Comparison of ENCODE assay signal across 23 mouse cellular contexts in genomic region chr8:79116436-79116835, GRCm38 (mm10).
DNase-seq lines count a peak whose midpoint lies in the region; ATAC-seq and TF ChIP-seq lines count a peak whose summit lies in the region.
"Had no signal": no experiment of that assay in that cellular context is flagged by ENCODE, and none has a peak within 500 bp of the region (broad histone marks: within the 10 kb centered on the region; RNA-seq: fewer than 3 reads in every experiment).

No protein-coding gene starts in this region.

- no peaks in the 10 kb centered on the region for H3K4me1 ChIP-seq in lung, embryonic 14.5 days (ENCODE audit: insufficient read depth)
- no peaks in the 10 kb centered on the region; the same call in 1 of the 2 replicates for H3K4me1 ChIP-seq in lung, postnatal 0 days (ENCODE audit: insufficient read depth, low read depth, low read length)
- H3K4me1 ChIP-seq: embryonic facial prominence, embryonic 12.5 days; embryonic facial prominence, embryonic 15.5 days; hindbrain, embryonic 13.5 days had no signal

- intact Hi-C loops in gastrocnemius, adult 2 months (cut with DNase I), result loop anchor here (5.0 kb wide), 1 partner anchor 84 kb away; no protein-coding TSS in a partner anchor

- H3K27me3 ChIP-seq in lung, embryonic 14.5 days (ENCODE audit: insufficient read depth, low read length), result no peaks in the 10 kb centered on the region
- no peaks in the 10 kb centered on the region for H3K27me3 ChIP-seq in lung, postnatal 0 days (replicated peaks; ENCODE audit: insufficient read depth, low read length)
- H3K27me3 ChIP-seq: embryonic facial prominence, embryonic 12.5 days; embryonic facial prominence, embryonic 15.5 days; hindbrain, embryonic 13.5 days had no signal

- peak overlapping the region; percentile 22; the same call in 1 of the 2 replicates for H3K4me2 ChIP-seq in lung, embryonic 14.5 days
- no peak overlapping the region for H3K4me2 ChIP-seq in lung, postnatal 0 days (replicated peaks; ENCODE audit: low read depth, low read length)
- H3K4me2 ChIP-seq: embryonic facial prominence, embryonic 12.5 days; embryonic facial prominence, embryonic 15.5 days; heart, embryonic 11.5 days; hindbrain, embryonic 13.5 days had no signal

- peak overlapping the region; percentile 59 for H3K27ac ChIP-seq in lung, embryonic 14.5 days (ENCODE audit: low read depth)
- H3K27ac ChIP-seq in lung, postnatal 0 days (ENCODE audit: low read length), result no peak overlapping the region
- no peak overlapping the region for H3K27ac ChIP-seq in gastrocnemius, adult 2 months
- H3K27ac ChIP-seq: embryonic facial prominence, embryonic 12.5 days; embryonic facial prominence, embryonic 15.5 days; hindbrain, embryonic 10.5 days; hindbrain, embryonic 13.5 days; hindbrain, postnatal 0 days had no signal

- peaks cover 38% of the 10 kb centered on the region for H3K36me3 ChIP-seq in lung, embryonic 14.5 days (ENCODE audit: insufficient read depth)
- H3K36me3 ChIP-seq in lung, postnatal 0 days (ENCODE audit: insufficient read depth, low read length), result no peaks in the 10 kb centered on the region

- 67% methylated on average over 7 of the region's 7 CpGs for WGBS in lung, embryonic 14.5 days
- 56% methylated on average over 7 of the region's 7 CpGs for WGBS in lung, postnatal 0 days

- no peak overlapping the region for H3K4me3 ChIP-seq in lung, embryonic 14.5 days (ENCODE audit: low read depth, low read length)
- H3K4me3 ChIP-seq in lung, postnatal 0 days (ENCODE audit: low read depth, low read length), result no peak overlapping the region
- H3K4me3 ChIP-seq in gastrocnemius, adult 2 months, result no peak overlapping the region
- H3K4me3 ChIP-seq: embryonic facial prominence, embryonic 12.5 days; embryonic facial prominence, embryonic 15.5 days; hindbrain, embryonic 10.5 days; hindbrain, embryonic 13.5 days had no signal

- TF ChIP-seq EP300 in lung, postnatal 0 days (IDR thresholded peaks at IDR 0.05), result no peak

- DNase-seq in lung, embryonic 14.5 days, result peak; percentile 52
- no peak for DNase-seq in lung, postnatal 10 days
- DNase-seq in lung, postnatal 0 days (ENCODE audit: low spot score), result peak; percentile 79
- DNase-seq in lung, postnatal 36 days, result peak; percentile 47
- no peak for DNase-seq in gastrocnemius, adult 2 months
- DNase-seq in urinary bladder, postnatal 14 days (ENCODE audit: low spot score), result no peak
- DNase-seq: adrenal gland, adult 2 months; adrenal gland, postnatal 14 days; cerebellum, adult 11 months; cerebellum, adult 2 months; cerebellum, adult 9-11 months; cerebellum, postnatal 25 days; forebrain, postnatal 0 days; gastrocnemius, postnatal 10 days; gastrocnemius, postnatal 36 days had no signal

- no peaks in the 10 kb centered on the region for H3K9me3 ChIP-seq in lung, embryonic 14.5 days (ENCODE audit: low read depth, low read length)
- no peaks in the 10 kb centered on the region for H3K9me3 ChIP-seq in lung, postnatal 0 days (ENCODE audit: low read length)
- H3K9me3 ChIP-seq: embryonic facial prominence, embryonic 12.5 days; embryonic facial prominence, embryonic 15.5 days; hindbrain, embryonic 10.5 days; hindbrain, embryonic 13.5 days had no signal

- ATAC-seq in lung, embryonic 14.5 days (ENCODE audit: insufficient read depth), result no peak
- peak; percentile 46; the same call in 1 of the 2 replicates for ATAC-seq in lung, postnatal 0 days
- ATAC-seq: CD4-positive, CD25-positive, alpha-beta regulatory T cell, adult 4 months; forebrain, embryonic 14.5 days; forebrain, postnatal 0 days; hindbrain, postnatal 0 days had no signal

- no peak for TF ChIP-seq CTCF in lung, embryonic 14.5 days (IDR thresholded peaks at IDR 0.05; ENCODE audit: low read depth)
- TF ChIP-seq CTCF in lung, postnatal 0 days (IDR thresholded peaks at IDR 0.05), result peak; percentile 14; the same call in 1 of the 2 replicates
- TF ChIP-seq CTCF in gastrocnemius, adult 2 months (IDR thresholded peaks at IDR 0.05), result no peak

- H3K9ac ChIP-seq in lung, embryonic 14.5 days, result no peak overlapping the region
- no peak overlapping the region for H3K9ac ChIP-seq in lung, postnatal 0 days (replicated peaks; ENCODE audit: low read depth)
- H3K9ac ChIP-seq: embryonic facial prominence, embryonic 12.5 days; embryonic facial prominence, embryonic 15.5 days; forebrain, postnatal 0 days; hindbrain, embryonic 13.5 days had no signal

Comparison
In these comparisons a context has a peak if more than half of its experiments do, and no peak if none do; other contexts are left out.
1. DNase-seq: peak in lung, embryonic 14.5 days (single experiment), lung, postnatal 0 days (single experiment) and lung, postnatal 36 days (single experiment); none in lung, postnatal 10 days (single experiment), gastrocnemius, adult 2 months (single experiment) and urinary bladder, postnatal 14 days (single experiment).